Mouse (Mus musculus): ENCODE data around the gene Tpx2. TPM values are rescaled to one million over a fixed set of nuclear protein-coding genes. Genes with fewer than 3 reads are reported as not detected.
A peak's percentile ranks its signal among the peaks of the same experiment; 100 is the strongest.

Tpx2 gene
- polyA plus RNA-seq, 1 experiment = 26.3 TPM

GRCm38 (mm10) chr2:152902658-152903057, 54.9 kb downstream of the Tpx2 start:
- Histone ChIP-seq H3K79me2 (ENCODE audit: control insufficient read depth, insufficient read depth) (no peaks in the 10 kb centered on the region), H3K27me3 (ENCODE audit: control insufficient read depth, insufficient read depth, insufficient read length) (no peaks in the 10 kb centered on the region), H3K36me3 (ENCODE audit: control insufficient read depth, insufficient read depth) (no peaks in the 10 kb centered on the region), H3K4me2 (ENCODE audit: low read depth) (no peak overlapping the region), H3K4me3 (no peak overlapping the region), H3ac (ENCODE audit: control insufficient read depth, insufficient read length) (no peak overlapping the region)
- TF ChIP-seq SRF (IDR thresholded peaks at IDR 0.05; ENCODE audit: control insufficient read depth, insufficient read length, low read depth) = no peak

DNA sequence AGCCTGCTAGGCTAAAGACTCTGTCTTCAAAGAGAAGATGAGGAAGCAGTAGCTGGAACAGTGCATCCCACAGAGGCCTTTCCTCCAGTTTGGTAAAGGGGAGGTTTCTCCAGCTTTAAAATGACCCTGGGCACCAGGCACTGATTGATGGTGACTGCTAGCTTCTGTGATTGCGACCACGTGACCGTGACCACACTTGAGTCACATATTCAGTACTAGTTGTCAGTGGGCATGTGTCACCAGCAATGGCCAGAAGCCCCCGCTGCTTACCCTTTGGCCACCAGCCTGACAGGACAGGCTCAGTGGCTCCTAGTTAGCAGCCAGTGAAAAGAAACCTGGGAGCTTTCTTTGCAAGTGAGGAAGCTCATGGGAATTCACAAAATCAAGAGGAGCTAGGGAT, 55.8 kb downstream of the Tpx2 start:
- Histone ChIP-seq H3ac (ENCODE audit: control insufficient read depth, insufficient read length) (no peak overlapping the region), H3K27me3 (ENCODE audit: control insufficient read depth, insufficient read depth, insufficient read length) (no peaks in the 10 kb centered on the region), H3K4me3 (no peak overlapping the region), H3K79me2 (ENCODE audit: control insufficient read depth, insufficient read depth) (no peaks in the 10 kb centered on the region), H3K4me2 (ENCODE audit: low read depth) (peak overlapping the region; percentile 61), H3K36me3 (ENCODE audit: control insufficient read depth, insufficient read depth) (no peaks in the 10 kb centered on the region)
- TF ChIP-seq TCF3 (IDR thresholded peaks at IDR 0.05; ENCODE audit: insufficient read length, low read depth) = no peak
- TF ChIP-seq USF1 (IDR thresholded peaks at IDR 0.05; ENCODE audit: low read depth) = peak; percentile 89

DNA sequence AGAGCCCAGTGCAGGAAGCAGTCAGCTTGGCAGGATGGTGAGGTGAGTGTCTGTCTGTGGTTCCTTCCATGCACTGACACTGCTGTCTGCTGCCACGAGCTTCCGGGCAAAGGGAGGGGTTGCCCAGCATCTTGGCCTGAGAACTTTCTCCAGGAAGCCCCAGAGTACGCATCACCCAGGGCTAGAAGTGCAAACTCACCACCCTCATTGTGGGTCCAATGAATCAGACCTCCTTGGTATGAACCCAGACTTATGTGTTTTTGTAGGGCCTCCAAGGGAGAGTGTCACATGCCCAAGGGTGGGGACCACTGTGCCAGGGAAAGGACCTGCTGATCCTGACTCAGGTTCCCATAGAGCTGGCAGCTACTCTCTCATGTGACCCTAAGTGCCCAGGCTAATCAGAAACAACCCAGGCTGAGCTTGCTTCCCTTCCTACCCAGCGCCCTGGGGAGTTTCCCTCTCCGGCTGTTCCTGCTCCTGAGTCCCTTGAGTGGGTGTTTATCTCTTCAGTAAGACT, 56.4 kb downstream of the Tpx2 start:
- Histone ChIP-seq H3K36me3 (ENCODE audit: control insufficient read depth, insufficient read depth) (no peaks in the 10 kb centered on the region), H3K79me2 (ENCODE audit: control insufficient read depth, insufficient read depth) (no peaks in the 10 kb centered on the region), H3K4me3 (no peak overlapping the region), H3K27me3 (ENCODE audit: control insufficient read depth, insufficient read depth, insufficient read length) (no peaks in the 10 kb centered on the region), H3ac (ENCODE audit: control insufficient read depth, insufficient read length) (no peak overlapping the region), H3K4me2 (ENCODE audit: low read depth) (peak overlapping the region; percentile 61)
- TF ChIP-seq MYOD1 (IDR thresholded peaks at IDR 0.05; ENCODE audit: control insufficient read depth in 1 of 3, insufficient read length in 2 of 3, low read depth in 2 of 3) (peak in 1 of 3 experiments; percentile 37), USF1 (IDR thresholded peaks at IDR 0.05; ENCODE audit: low read depth) (peak; percentile 84), CEBPB (IDR thresholded peaks at IDR 0.05; ENCODE audit: insufficient read depth, poor library complexity, severe bottlenecking) (no peak), POLR2A (IDR thresholded peaks at IDR 0.05; ENCODE audit: insufficient read length, low read depth) (no peak), TCF3 (IDR thresholded peaks at IDR 0.05; ENCODE audit: insufficient read length, low read depth) (no peak)

- TF ChIP-seq MYOG (IDR thresholded peaks at IDR 0.05; ENCODE audit: control insufficient read depth in 1 of 3, insufficient read depth in 1 of 3, insufficient read length in 2 of 3, low read depth in 2 of 3) (peak; percentile 61 to 88 (median 67)), MYOD1 (IDR thresholded peaks at IDR 0.05; ENCODE audit: control insufficient read depth in 1 of 3, insufficient read length in 2 of 3, low read depth in 2 of 3) (peak; percentile 12 to 95 (median 92)), TCF3 (IDR thresholded peaks at IDR 0.05; ENCODE audit: insufficient read length, low read depth) (no peak), SRF (IDR thresholded peaks at IDR 0.05; ENCODE audit: control insufficient read depth, insufficient read length, low read depth) (no peak), USF1 (IDR thresholded peaks at IDR 0.05; ENCODE audit: low read depth) (no peak), MAX (IDR thresholded peaks at IDR 0.05; ENCODE audit: low read depth) (no peak), TCF12 (IDR thresholded peaks at IDR 0.05; ENCODE audit: insufficient read depth, poor library complexity, severe bottlenecking) (peak; percentile 39), E2F4 (IDR thresholded peaks at IDR 0.05; ENCODE audit: insufficient read depth) (no peak), CEBPB (IDR thresholded peaks at IDR 0.05; ENCODE audit: insufficient read depth, poor library complexity, severe bottlenecking) (no peak)
- H3ac ChIP-seq (ENCODE audit: control insufficient read depth, insufficient read length) = no peak overlapping the region
- no peak overlapping the region for H3K4me3 ChIP-seq
- H3K27me3 ChIP-seq (ENCODE audit: control insufficient read depth, insufficient read depth, insufficient read length) = no peaks in the 10 kb centered on the region
- no peaks in the 10 kb centered on the region for H3K36me3 ChIP-seq (ENCODE audit: control insufficient read depth, insufficient read depth)
- H3K79me2 ChIP-seq (ENCODE audit: control insufficient read depth, insufficient read depth) = no peaks in the 10 kb centered on the region
- peak overlapping the region; percentile 61 for H3K4me2 ChIP-seq (ENCODE audit: low read depth)
Measured at GRCm38 (mm10) chr2:152905036-152905829, 57.5 kb downstream of the Tpx2 start.

GRCm38 (mm10) chr2:152906274-152907037, 58.7 kb downstream of the Tpx2 start:
- Histone ChIP-seq H3K4me3 (no peak overlapping the region), H3ac (ENCODE audit: control insufficient read depth, insufficient read length) (no peak overlapping the region), H3K79me2 (ENCODE audit: control insufficient read depth, insufficient read depth) (no peaks in the 10 kb centered on the region), H3K27me3 (ENCODE audit: control insufficient read depth, insufficient read depth, insufficient read length) (no peaks in the 10 kb centered on the region), H3K4me2 (ENCODE audit: low read depth) (peak overlapping the region; percentile 61), H3K36me3 (ENCODE audit: control insufficient read depth, insufficient read depth) (no peaks in the 10 kb centered on the region)
- TF ChIP-seq TCF12 (IDR thresholded peaks at IDR 0.05; ENCODE audit: insufficient read depth, poor library complexity, severe bottlenecking) (no peak), E2F4 (IDR thresholded peaks at IDR 0.05; ENCODE audit: insufficient read depth) (no peak), POLR2AphosphoS2 (IDR thresholded peaks at IDR 0.05; ENCODE audit: insufficient read length, low read depth) (no peak), MYOD1 (IDR thresholded peaks at IDR 0.05; ENCODE audit: control insufficient read depth in 1 of 3, insufficient read length in 2 of 3, low read depth in 2 of 3) (peak in 1 of 3 experiments; percentile 73), TCF3 (IDR thresholded peaks at IDR 0.05; ENCODE audit: insufficient read length, low read depth) (no peak), MYOG (IDR thresholded peaks at IDR 0.05; ENCODE audit: control insufficient read depth in 1 of 3, insufficient read depth in 1 of 3, insufficient read length in 2 of 3, low read depth in 2 of 3) (peak in 1 of 3 experiments; percentile 50), CEBPB (IDR thresholded peaks at IDR 0.05; ENCODE audit: insufficient read depth, poor library complexity, severe bottlenecking) (no peak), REST (IDR thresholded peaks at IDR 0.05; ENCODE audit: insufficient read depth, insufficient read length) (no peak), MAX (IDR thresholded peaks at IDR 0.05; ENCODE audit: low read depth) (no peak), USF1 (IDR thresholded peaks at IDR 0.05; ENCODE audit: low read depth) (no peak), POLR2A (IDR thresholded peaks at IDR 0.05; ENCODE audit: insufficient read length, low read depth) (no peak), SRF (IDR thresholded peaks at IDR 0.05; ENCODE audit: control insufficient read depth, insufficient read length, low read depth) (no peak)

Measured in myocyte (in vitro differentiated cells).